Mouse (Mus musculus) E14TG2a.4 (cell line): ENCODE results near the gene Gng12.

Source experiments
- CTCF ChIP-seq: conservative IDR thresholded peaks from 2 replicates; pipeline ENCODE4 v1.5.1; 2014; ENCODE audit warnings: low read length
- POU5F1 ChIP-seq: IDR thresholded peaks from 2 replicates; pipeline ENCODE4 v1.6.1; 2014; ENCODE audit warnings: low read length, borderline replicate concordance

GRCm38 (mm10) chr6:67048880-67049694, 152.9 kb downstream of the Gng12 start:
- TF ChIP-seq CTCF = no peak
- TF ChIP-seq POU5F1 = no peak
